Mouse (Mus musculus) erythroblast, embryonic 14.5 days (primary cell): ENCODE data around the gene Ovca2. TPM values are rescaled to one million over a fixed set of nuclear protein-coding genes. Genes with fewer than 3 reads are reported as not detected.
"Not testable (repeated sequence)": the region's sequence is repeated elsewhere in the genome, so short reads cannot be mapped to it uniquely, and the experiment has no call there.

ENCODE experiments used
- H3K27me3 ChIP-seq: 2 replicates; pipeline ENCODE4 v1.6.1; 2012; ENCODE audit warnings: inconsistent platforms; ENCODE audit not compliant: control insufficient read depth
- H3K36me3 ChIP-seq: 2 replicates; pipeline ENCODE4 v1.6.1; 2012; ENCODE audit warnings: mild to moderate bottlenecking, inconsistent platforms; ENCODE audit not compliant: control insufficient read depth
- H3K4me1 ChIP-seq: 2 replicates; pipeline ENCODE4 v1.6.1; 2012; ENCODE audit warnings: inconsistent platforms; ENCODE audit not compliant: control insufficient read depth
- H3K4me3 ChIP-seq: replicated peaks from 2 replicates; pipeline ENCODE3; 2012; ENCODE audit warnings: moderate library complexity, mild to moderate bottlenecking, inconsistent platforms
- H3K9me3 ChIP-seq: 2 replicates; pipeline ENCODE4 v1.6.1; 2012; ENCODE audit warnings: low read length, inconsistent platforms, mixed read lengths; ENCODE audit not compliant: control insufficient read depth
- GATA1 ChIP-seq: IDR thresholded peaks from 2 replicates; pipeline ENCODE4 v1.6.1; 2012; ENCODE audit warnings: low read length, inconsistent platforms, mixed read lengths
- TAL1 ChIP-seq: IDR thresholded peaks from 3 replicates; pipeline ENCODE4 v1.6.1; 2012; ENCODE audit warnings: low read length, inconsistent platforms, mixed read lengths
- polyA plus RNA-seq: library from polyadenylated mRNA; stranded (reverse); fragments of >175 nt; gene quantifications from 2 replicates; pipeline ENCODE4 v1.2.3, GENCODE M21; 2012

Ovca2 gene
- polyA plus RNA-seq, 1 experiment = 0.13 TPM

DNA sequence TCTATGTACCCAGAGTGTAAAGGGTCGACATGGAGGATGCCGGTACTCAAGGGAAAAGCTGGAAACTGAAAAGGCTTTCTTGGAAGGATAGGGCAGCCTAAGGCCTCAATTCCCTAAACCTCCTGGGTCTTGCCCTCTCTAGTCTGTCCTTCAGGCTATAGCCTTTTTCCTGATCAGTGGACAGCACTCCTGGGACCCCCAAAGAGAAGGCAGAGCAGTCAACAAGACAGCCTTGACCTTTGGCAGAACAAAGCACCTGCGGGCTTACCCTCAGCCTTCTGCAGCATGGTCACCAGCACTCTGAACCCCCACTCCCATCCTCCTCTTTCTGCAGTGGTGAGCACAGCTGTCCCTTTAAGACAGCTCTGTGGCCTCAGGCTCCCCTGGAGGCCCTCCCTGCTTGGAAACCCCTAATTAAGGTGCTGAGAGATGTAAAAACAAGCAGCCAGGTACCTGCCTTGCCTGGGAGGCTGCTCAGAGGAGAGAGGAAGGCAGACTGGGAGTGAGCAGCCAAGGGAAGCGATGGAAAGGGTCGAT lies 12.3 kb upstream of the Ovca2 start, which contains the start of gene Dph1:
Gene Dph1, minus strand, starts transcription at position 337 of the 537 bp plus-strand sequence.
- TF ChIP-seq GATA1 (no peak), TAL1 (no peak)
- Histone ChIP-seq H3K27me3 (peaks cover 55% of the 10 kb centered on the region), H3K9me3 (peaks cover 18% of the 10 kb centered on the region; the same call in 1 of the 2 replicates)

GRCm38 (mm10) chr11:75190371-75190724 lies 11.7 kb upstream of the Ovca2 start:
- H3K4me1 ChIP-seq = peaks cover 50% of the 10 kb centered on the region
- TF ChIP-seq TAL1 (no peak), GATA1 (no peak)
- H3K9me3 ChIP-seq = peaks cover 18% of the 10 kb centered on the region; the same call in 1 of the 2 replicates
- H3K36me3 ChIP-seq = peaks cover under 1% of the 10 kb centered on the region
- H3K4me3 ChIP-seq = peak overlapping the region; percentile 85
- peaks cover 49% of the 10 kb centered on the region for H3K27me3 ChIP-seq

More for the DNA sequence above, 12.3 kb upstream of the Ovca2 start, which contains the start of gene Dph1:
- Histone ChIP-seq H3K4me1 (peaks cover 50% of the 10 kb centered on the region), H3K4me3 (peak within 1 kb of the TSS; percentile 85), H3K36me3 (no peaks in the 10 kb centered on the region)

DNA sequence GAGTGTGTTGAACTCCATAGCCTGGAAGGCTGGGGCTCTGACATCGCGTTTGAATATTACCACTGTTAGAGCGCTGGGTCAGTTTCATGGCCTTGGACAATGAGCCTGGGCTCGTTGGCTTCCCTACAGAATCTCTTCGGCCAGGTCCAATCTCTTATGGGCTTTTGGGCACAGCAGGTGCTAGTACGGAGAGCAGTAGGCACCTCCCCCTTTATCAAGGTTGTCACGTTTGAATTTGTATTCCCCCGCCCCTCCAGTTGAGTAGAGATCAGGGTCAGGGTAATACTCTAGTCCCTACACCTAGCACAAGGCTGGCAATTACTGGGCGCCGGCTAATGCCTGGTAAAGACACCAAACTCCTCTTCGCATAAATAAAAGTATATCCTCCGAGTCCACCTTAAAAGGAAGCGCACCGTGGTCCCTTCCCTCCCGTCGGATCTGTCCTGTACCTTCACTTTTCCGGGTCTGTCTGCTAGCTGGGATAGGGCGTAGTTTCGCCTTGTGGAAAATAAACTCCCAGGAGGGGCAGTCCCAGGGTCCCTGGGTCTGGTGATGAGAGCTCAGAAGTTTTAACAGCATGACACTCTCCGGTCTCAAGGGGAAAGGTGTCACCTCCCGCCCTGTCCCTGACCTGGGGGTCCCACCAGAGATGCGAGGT lies 11.2 kb upstream of the Ovca2 start:
- TF ChIP-seq GATA1 = no peak
- TF ChIP-seq TAL1 = no peak
- Histone ChIP-seq H3K4me1 (peaks cover 48% of the 10 kb centered on the region), H3K4me3 (peak overlapping the region; percentile 85), H3K36me3 (peaks cover 5% of the 10 kb centered on the region), H3K27me3 (peaks cover 44% of the 10 kb centered on the region), H3K9me3 (peaks cover 14% of the 10 kb centered on the region; the same call in 1 of the 2 replicates)

DNA sequence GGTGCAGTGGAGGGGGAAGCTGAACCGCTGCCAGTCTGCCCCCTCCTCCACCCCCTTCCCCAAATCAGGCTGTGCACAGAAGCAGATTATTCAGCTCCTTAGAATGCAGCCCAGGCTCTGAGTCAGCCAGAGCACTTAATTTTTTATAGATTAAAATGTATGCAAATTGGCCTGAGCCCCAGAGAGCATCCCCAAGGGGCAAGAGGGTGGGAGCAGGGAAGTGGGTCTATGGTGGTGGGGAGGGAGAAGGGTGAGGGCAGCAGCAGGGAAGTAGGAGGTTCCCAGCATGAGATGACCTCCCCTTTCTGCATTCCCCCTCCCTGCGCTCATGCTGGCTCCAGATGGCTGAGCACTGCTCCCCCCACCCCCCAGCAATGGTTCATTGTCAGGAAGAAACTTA lies 6.4 kb upstream of the Ovca2 start:
- H3K9me3 ChIP-seq = no peaks in the 10 kb centered on the region
- H3K27me3 ChIP-seq = no peaks in the 10 kb centered on the region
- no peak for TF ChIP-seq GATA1
- TF ChIP-seq TAL1 = no peak
- H3K4me3 ChIP-seq = no peak overlapping the region
- H3K36me3 ChIP-seq = peaks cover 51% of the 10 kb centered on the region
- peaks cover 15% of the 10 kb centered on the region for H3K4me1 ChIP-seq

GRCm38 (mm10) chr11:75184573-75184972 lies 5.9 kb upstream of the Ovca2 start:
- Histone ChIP-seq H3K36me3 (peaks cover 51% of the 10 kb centered on the region), H3K4me1 (peaks cover 11% of the 10 kb centered on the region), H3K9me3 (no peaks in the 10 kb centered on the region), H3K4me3 (no peak overlapping the region), H3K27me3 (no peaks in the 10 kb centered on the region)
- TF ChIP-seq TAL1 (no peak), GATA1 (no peak)

DNA sequence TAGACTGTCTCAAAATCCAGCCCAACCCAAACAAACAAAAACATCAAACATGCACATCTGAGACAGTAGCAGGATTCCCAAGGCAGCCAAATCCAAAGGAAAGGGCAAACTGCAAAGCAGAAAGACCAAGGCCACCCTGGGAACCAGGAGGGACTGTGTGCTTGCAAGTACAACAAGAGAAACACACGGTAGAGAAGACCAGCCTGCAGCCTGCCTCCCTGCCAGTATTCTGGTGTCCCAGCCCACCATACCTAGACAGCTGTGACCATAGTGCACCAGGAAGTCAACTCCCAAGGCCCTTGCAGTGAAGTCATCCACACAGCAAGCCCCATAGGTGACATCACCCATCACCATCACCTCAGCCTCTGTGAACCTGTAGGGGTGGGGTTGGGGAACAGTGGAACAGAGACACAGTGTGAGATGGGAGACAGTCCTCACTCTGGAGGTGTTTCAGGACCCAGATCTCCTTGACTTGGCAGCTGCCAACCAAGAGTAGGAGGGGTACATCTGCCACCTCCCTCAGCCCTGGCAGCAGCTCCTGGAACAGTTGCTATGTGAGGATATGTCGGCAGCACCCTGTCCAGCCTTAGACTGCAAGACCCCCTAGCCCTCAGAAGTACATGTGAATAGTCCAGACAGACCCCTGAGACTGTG lies 5.4 kb upstream of the Ovca2 start:
- Histone ChIP-seq H3K9me3 (no peaks in the 10 kb centered on the region), H3K4me3 (no peak overlapping the region), H3K27me3 (no peaks in the 10 kb centered on the region), H3K36me3 (peaks cover 51% of the 10 kb centered on the region), H3K4me1 (peaks cover 7% of the 10 kb centered on the region)
- TF ChIP-seq TAL1 = no peak
- TF ChIP-seq GATA1 = no peak

- H3K27me3 ChIP-seq = peaks cover 30% of the 10 kb centered on the region
- peaks cover 8% of the 10 kb centered on the region for H3K9me3 ChIP-seq
- H3K36me3 ChIP-seq = peaks cover 43% of the 10 kb centered on the region
- H3K4me3 ChIP-seq = peak overlapping the region; percentile 77
- TF ChIP-seq GATA1 (no peak), TAL1 (no peak)
- peaks cover 27% of the 10 kb centered on the region for H3K4me1 ChIP-seq
Measured at GRCm38 (mm10) chr11:75178011-75178410, 624 bp downstream of the Ovca2 start.

- Histone ChIP-seq H3K27me3 (peaks cover 64% of the 10 kb centered on the region), H3K4me1 (peaks cover 47% of the 10 kb centered on the region), H3K36me3 (peaks cover 15% of the 10 kb centered on the region), H3K9me3 (peaks cover 21% of the 10 kb centered on the region)
- not testable (repeated sequence) for H3K4me3 ChIP-seq
Measured at GRCm38 (mm10) chr11:75174574-75174973, 4.1 kb downstream of the Ovca2 start.

- H3K27me3 ChIP-seq = peaks cover 72% of the 10 kb centered on the region
- peaks cover 51% of the 10 kb centered on the region for H3K4me1 ChIP-seq
- no peak for TF ChIP-seq GATA1
- TF ChIP-seq TAL1 = no peak
Measured at GRCm38 (mm10) chr11:75173799-75174165, 4.9 kb downstream of the Ovca2 start.

More at GRCm38 (mm10) chr11:75173799-75174165, 4.9 kb downstream of the Ovca2 start:
- H3K9me3 ChIP-seq = peaks cover 23% of the 10 kb centered on the region
- peak overlapping the region; percentile 67 for H3K4me3 ChIP-seq
- H3K36me3 ChIP-seq = peaks cover 15% of the 10 kb centered on the region
